Mouse (Mus musculus) adrenal gland, adult 2 months (tissue): ENCODE data around the gene Itga9. TPM values are rescaled to one million over a fixed set of nuclear protein-coding genes. Genes with fewer than 3 reads are reported as not detected.

Experiments
- DNase-seq: peaks from one replicate; pipeline ENCODE4 v3.0.0; 2021
- polyA plus RNA-seq: library from polyadenylated mRNA; depleted of rRNA; stranded (reverse); fragments of >200 nt; gene quantifications from 2 replicates; pipeline ENCODE4 v1.2.3, GENCODE M21; 2012
- total RNA-seq, 2 experiments: library from RNA; stranded (reverse); gene quantifications; 2 replicates each; pipeline ENCODE4 v1.2.3; 2021

The Itga9 gene
- total and polyA plus RNA-seq, 3 experiments = 43.4 to 95.2 (median 58.9) TPM

DNA sequence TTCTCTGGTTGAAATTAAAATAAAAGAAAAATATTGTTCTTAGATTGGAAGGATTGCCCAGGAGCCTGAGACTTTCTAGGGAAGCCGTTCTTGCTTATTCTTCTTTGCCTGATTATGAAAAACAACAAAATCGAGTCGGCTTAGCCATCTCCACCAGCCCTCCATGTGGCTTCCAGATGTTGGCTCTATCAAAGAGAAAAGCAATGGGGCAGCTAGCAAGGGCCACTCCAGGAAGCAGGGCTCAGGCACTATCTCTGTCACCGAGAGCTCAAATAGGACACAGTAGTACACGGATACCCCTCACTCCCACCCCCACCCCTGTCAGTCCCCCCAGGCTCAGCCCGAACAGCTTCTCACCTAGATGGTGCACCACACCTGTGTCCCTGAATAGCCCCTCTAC lies 168.2 kb downstream of the Itga9 start:
- no peak for DNase-seq

DNA sequence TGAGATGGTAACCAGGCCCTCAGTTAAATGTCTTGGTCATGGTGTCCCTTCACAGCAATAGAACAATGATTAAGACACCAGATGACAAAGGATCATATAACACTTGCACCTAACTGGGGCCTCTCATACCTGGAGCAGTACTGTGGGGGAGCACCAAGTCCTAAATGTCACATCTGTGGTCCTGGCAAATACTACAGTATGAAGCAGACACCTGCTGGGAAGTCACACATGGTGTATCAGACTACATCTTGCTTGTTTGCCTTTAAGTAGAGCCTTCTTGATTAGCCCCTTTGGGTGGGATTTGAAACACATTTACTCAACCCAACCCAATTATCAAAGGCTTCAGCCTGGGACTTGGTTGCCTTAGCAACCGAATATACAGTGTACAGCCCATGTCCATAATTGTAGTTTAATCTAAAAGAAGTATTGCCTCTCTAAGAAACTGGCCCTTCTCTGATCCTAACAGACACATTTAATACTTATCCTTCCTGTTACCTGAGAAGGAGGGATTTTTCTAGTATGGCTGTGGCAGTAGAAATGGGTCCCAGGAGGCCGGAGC lies 170.5 kb downstream of the Itga9 start:
- no peak for DNase-seq

DNA sequence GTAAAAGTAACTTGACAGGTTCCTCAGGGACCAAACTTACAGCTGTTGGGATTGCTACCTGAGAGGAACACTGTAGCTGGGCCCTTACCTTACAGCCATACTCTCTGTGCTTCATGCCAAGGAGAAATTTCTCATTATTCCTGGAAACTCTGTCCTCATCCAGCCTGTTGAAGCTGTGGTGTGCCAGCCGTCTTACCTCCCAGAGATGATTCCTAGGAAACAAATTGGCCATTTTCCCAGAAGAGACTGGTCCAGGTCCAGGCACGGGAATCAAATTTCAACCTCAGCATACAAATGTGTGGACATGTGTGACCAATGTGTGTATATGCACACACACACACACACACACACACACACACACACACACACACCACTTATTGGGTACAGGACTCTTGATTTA lies 172.1 kb downstream of the Itga9 start:
- DNase-seq = no peak

DNA sequence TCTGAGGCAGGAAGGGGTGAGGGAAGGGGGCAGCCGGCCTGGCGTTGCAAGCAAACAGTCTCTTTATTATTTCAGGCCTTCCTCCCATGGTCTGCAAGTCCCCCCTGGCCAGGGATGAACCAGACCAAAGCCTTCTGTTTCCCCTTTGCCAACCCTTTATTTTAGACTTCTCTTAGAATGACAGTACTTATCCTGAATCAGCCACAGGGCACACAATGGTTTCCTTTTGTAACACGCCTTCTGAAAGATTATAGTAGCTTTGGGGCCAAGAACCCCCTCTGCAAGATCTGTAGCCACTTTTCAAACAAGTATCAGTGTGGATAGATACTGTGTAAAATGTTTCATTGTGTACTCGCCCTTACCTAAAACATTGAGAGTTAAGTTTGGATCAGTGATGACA lies 178.1 kb downstream of the Itga9 start:
- no peak for DNase-seq

DNA sequence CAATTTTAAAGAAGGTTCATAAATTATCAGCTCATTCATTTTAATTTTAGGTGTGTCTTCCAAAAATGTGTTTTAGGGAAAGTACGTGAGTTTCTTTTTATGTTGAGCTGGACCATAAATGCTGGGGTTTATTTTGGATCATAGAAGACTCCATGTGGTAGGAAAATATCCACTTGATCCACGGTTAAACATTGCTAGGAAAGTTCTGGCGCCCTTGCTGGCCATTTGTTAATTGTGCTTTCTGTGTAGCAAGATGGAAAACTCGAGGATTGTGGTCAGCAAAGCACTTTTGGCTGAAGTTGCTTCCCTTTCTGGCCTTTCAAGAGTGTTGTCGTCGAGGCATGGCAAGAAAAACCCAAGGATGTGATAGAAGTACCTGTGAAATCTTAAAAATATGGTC lies 179.3 kb downstream of the Itga9 start:
- no peak for DNase-seq

DNA sequence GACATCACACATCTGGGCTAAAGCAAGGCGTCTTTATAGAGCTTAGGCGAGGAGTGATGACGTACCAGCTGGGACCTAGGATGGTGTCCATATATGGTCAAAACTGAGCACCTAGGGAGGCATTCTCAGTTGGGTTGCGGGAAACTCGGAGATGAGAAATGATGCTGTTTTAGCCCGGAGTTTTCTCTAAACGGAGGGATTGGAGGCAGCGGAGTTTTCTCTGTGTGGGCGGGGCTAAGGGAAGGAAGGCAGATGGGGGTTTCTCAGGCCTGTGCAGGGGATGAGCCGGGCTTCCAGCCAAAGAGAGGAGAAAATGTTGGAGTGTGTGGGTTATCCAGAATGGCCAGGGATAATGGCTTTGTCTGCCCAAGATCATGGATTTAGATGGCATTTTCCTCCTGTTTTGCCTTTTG lies 182.4 kb downstream of the Itga9 start:
- DNase-seq = no peak

DNA sequence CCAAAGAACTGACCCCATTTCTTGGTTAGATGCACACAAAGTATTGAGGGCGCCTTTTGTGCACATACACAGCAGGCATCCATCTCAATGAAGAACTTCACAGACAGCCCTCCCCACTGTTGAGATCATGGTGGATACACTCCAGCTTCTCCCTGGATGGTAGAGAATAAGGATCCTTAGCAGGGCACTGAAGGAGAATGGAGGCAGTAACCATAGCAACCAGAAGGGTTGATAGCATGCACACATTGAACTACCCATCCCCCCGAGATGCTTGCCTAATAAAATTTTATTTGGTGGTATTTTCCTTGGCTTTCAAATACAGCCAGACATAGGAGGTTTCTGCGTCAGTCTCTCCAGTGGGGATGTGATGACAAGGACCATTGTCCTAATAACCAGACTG lies 184.7 kb downstream of the Itga9 start:
- DNase-seq = no peak

DNA sequence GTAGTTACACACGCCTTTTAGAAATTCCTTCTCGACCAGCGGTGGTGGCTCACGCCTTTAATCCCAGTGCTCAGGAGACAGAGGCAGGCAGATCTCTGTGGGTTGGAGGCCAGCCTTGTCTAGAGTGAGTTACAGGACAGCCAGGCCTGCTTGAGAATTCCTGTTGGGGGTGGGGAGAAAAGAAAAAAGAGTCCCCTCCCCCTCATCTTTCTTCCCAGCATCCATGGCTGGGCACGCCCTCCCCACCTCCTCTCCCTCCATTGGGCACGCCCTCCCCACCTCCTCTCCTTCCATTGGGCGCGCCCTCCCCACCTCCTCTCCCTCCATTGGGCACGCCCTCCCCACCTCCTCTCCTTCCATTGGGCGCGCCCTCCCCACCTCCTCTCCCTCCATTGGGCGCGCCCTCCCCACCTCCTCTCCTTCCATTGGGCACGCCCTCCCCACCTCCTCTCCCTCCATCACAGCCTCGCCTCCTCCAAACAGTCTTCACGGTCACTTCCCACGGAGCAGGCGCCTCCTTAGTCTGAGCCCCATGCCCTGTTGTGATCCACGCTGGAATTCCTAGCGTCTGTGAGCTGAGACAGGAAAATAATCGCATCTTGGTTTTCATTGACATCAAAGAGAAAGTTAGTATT lies 186.8 kb downstream of the Itga9 start:
- no peak for DNase-seq

DNA sequence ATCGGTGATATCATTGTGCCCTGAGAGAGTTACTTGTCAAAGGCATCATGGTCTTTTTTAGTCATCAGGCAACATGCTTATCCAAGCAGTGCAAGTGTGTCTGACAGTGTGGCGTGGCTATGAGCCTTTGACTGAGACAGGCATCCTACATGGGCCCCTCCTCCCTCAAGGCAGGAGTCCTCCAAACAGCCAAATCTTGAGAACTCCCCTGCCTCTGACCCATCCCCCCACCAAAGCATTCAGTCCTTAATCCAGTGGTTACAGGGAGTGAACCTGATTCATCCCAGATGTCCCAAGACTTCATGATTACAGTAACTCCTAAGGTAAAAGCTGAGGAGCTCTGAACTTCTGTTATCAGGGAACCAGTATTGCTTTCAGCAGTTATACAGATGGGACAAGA lies 188.2 kb downstream of the Itga9 start:
- DNase-seq = no peak

DNA sequence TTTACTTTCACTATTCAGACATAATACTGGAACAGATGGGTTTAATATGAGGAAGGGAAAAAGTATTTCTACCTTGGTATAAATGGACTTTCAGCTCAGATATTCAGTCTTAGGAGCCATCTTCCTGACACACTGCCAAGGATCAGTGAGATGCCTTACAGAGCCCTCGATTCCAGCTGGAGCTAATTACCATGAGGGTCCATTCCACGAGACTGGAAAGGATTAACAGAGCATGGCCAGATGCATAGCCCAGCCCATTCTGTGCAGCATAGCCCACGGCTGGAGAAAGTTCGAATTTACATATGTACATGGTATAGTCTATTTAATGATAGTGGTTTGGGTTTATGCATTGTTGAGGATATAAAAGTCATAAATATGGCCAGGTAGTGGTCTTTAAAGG lies 188.8 kb downstream of the Itga9 start:
- no peak for DNase-seq

DNA sequence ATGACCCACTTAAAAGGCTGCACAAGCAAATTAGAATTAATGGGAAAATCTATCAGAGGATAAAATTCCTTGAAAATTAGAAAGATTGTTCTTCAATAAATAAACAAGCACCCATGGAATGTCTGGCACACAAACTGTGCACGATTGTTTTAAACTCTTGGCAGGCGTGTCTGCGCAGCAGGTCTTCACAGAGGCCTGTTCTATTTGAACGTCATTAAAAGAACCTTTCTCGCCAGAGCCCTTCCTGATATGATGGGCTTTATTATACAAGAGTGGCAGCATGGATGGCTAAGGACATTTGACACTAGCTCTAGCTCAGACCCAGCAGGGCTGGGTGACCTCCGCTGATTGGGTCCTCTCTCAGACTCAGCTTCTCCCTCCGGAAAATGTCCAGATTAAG lies 192.6 kb downstream of the Itga9 start:
- DNase-seq = no peak

DNA sequence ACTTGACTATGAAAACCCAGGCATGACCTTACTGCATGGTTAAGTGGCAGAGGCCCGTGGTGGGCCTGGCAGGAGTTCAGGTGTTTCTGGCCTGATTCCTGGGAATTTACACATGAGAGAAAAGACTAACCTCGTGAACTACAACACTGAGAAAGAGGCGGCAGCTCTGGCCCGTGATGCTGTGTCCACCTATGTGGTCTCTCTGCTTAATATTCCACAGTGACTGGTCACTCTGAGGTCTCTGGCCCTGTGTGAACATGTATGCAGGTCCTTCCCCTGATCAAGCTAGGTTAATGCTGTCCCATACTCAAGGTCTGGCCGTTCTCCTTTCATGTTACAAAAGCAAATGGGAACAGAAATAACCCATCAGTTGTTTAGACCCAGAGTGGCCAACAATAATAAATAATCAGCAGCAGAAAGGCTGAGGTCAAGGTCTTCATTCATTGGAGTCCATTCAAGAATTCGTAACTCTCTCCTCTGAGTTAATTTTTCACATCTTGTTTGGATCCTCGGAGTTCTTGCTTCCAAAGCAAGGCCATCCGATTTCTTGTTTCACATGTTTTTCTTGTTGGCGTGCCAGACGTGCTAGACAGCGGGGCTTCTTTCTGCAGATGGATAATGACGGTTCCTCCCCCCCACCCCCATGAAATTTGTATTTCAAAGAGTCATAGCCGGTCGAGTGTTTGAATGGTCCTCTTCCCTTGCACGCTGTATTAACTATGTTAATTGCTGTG lies 194.9 kb downstream of the Itga9 start:
- peak; percentile 71 for DNase-seq

DNA sequence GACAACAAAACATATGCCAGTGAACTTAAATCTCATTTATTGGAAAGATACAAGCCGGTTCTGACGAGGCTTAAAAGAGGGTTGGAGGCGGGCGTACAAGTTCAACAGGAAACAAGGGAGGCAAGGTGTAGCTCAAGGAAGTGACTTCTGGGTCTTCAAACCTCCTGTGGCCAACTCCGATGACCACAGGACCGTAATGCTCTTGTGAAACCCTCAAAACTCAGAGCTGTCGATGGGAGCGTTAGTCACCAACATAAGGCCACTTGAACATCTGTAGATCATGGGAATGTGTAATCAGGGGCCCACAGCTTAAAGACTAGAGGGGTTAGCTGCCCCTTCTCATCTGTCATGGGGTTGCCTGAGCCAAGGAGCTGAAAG lies 195.4 kb downstream of the Itga9 start:
- peak; percentile 45 for DNase-seq

DNA sequence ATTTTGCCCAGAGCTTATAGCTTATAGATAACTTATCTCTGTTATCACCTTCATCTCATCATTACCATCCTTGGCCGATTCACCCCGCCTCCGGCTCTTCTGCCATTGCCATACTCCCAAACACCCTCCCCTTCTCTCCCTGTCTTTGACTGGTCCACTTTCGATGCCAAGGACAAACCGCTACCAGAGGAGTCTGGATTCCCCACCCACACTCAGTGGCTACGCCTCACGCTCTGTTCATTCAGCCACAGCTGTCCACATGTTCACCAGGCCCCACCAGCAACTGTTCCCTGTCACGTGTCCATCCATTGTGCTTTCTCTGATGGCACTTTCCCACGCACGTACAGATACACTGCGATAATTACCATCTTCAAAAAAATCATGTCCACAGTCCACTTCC lies 195.9 kb downstream of the Itga9 start:
- DNase-seq = peak; percentile 38

DNA sequence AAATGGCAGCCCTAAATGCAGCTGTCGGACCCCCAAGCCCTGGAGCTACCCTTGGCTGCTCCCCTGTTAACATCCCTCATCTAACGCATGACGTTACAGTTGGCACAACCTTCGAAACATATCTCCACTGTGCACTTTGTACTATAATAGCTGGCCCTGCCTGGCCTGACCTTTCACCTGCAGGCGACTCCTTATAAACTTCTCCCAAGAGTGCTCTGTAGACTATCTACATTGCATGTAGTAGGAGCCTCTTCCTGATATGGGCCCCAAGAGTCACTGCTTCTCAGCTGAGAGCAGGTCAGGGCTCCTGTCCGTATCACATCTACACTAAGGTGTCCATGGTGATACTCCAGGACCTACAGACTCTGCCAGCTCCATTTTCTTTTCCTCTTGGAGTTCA lies 199.2 kb downstream of the Itga9 start:
- no peak for DNase-seq

DNA sequence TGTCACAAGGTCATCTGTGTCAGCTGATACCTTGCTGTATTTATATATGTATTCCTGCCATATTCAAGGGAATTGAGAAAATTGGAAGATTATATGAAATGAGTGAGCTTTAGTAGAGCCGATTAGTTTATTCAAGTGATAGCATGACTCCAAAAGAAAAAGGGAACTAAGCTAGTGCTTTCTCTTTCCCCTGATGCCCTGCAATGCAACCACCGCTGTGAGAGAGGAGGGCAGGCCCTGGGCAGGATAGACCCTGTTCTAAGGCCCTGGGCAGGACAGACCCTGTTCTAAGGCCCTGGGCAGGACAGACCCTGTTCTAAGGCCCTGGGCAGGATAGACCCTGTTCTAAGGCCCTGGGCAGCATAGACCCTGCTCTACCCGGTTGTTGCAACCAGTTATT lies 201.2 kb downstream of the Itga9 start:
- DNase-seq = no peak

DNA sequence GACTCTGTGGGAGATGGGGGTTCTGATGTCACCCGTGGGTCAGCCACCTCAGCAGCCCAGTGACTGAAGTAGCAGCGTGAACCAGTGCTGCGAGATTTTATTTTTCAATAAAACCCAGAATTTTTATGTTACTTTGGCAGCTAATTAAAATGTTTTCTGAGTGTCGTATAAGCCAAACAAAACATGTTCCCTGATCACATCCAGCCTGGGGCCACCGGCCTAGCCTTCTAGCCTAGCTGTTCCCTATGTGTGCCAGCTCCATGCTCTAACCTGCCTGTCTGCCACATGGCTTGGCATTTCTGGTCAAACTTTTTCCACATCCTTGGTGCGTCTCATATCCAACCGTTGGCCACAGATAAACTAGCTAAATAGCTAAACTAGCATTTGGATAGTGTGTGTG lies 205.7 kb downstream of the Itga9 start:
- no peak for DNase-seq

DNA sequence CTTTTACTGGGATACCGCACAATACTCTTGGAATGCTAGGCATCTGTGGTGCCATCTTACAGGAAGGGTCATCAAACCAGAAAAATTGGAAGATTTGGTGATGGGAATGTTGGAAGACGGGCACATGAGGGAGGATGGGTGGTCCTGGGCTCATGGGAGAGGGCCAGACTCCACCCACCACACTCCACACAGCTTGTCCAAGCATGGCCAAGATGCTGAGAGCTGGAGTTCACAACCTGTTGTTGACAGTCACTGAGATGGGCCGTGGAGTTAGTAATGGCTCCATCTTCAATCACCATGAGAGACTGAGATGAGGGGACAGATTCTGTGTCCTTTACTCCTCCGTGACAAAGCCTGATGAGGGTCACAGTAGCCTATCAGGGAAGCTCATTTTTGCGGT lies 207.0 kb downstream of the Itga9 start:
- DNase-seq = no peak

DNA sequence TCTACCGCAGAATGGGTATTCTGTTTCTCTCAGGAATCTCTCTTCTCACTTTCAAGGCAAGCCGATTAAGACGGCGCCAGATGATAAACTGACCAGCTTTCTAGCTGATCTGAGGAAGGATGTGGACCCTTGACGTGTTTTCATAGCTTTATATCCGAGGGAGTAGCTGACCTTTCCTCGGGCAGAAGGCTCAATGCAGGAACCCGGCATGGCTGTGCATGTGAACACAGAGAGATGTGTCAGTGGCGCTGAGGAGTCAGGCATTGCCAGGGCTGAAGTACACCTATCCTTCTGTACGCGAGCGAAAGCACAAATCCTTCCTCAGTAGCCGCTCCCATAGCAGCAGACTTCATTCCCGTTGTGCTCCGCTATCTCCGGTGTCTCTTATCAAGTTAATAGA lies 207.6 kb downstream of the Itga9 start:
- no peak for DNase-seq

DNA sequence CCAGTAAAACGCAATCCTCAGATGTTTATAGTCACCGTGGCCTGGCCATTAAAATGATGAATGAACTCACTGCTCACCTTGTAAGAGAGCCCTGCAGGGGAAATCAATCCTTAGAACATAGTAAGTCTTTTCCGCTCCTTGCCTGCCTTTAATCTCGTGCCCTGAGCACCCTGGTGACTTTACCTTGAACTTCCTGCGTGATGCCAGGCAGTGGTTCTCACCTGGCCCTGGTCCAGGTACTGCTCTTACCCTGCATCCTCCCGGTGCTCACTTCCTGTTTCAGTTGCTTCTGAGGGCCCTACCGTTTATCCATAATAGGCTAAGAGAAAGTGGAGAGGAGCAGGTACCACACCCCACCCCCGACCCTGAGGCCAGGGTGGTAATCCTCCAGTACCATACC lies 208.0 kb downstream of the Itga9 start:
- peak; percentile 27 for DNase-seq

DNA sequence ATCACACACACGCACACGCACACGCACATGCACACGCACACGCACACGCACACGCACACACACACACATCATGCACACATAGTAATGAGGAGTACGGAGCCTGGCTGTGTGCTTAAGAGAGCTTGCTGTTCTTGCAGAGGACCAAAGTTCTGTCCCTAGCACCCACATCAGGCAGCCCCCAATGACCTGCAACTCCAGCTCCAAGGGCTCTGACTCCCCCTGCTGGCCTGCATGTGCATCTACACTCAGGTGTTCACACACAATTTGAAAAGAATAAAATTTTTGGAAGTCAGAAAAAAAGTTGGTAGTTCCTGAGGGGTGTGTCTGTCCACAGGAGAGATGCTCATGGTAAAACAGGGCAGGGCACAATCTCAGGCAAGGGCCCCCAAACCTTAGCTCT lies 209.1 kb downstream of the Itga9 start:
- no peak for DNase-seq

DNA sequence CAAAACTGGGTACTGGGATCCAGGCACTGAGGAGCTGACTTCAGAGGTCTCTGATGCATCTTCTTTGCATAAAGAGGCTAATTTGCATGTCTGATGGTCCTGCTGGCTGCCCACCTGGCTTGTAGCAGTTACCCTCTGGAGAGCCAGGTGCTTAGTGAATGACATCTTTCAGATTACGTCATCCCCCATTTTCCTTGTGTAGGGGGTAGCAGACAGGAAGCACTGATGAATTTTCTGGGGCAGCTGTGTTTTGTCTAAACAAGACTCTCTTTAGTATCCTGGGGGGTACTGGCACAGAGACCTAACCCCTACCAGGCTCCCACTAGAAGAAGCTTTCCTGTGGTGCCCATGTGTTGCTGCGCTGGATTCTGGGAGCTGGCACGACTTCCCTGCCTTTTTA lies 212.0 kb downstream of the Itga9 start:
- no peak for DNase-seq

DNA sequence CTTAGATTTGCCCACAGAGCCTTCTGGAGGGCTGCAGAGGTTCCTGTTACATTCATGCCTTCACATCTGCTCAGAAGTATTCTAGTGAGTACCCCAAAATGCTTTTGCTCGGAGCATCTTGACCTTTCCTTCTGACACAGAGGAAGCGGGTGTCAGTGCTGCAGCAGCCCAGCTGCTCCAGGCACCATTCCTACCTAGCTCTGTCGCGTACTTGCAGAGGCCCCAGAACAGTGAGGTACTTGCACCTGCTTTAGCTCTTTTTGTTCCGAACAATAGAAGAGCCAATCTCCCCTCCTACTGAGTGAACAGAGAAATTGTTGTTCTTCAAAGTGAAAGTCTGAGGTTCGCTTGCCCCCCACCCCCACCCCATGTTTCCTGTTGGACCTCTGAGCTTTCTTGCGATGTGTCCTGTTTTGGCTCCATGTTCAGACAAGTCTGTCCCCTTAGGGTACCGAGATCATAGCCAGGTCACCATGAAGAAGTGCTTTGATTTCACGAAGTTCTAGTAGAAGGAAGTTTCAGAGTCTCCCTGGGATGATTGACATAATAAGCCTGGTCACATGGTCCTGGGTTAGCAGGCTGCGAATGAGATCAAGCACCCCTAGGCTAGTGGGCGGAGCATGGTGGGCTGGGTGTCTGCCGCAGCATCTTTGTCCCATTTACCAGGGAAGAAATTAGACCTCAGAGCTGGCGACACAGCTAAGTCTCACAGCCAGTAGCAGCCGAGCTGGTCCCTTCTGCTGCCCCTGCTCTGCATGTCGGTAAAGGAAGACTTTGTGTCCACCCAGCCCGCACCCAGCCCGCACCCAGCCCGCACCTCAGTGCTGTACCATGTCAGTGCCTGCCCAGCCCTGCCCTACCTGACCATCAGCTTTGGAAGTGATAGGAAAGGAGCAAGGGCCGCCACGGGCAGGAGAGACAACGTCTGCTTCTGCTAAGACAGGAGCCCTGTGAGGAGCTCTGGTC lies 215.0 kb downstream of the Itga9 start:
- DNase-seq = no peak
